Mouse (Mus musculus): ENCODE data around the gene Anxa2. TPM values are rescaled to one million over a fixed set of nuclear protein-coding genes. Genes with fewer than 3 reads are reported as not detected.

The Anxa2 gene
- total and polyA plus RNA-seq, 3 experiments: 7.3 to 56.9 (median 27.3) TPM

GRCm38 (mm10) chr9:69508016-69508415 lies 54.6 kb downstream of the Anxa2 start:
- peaks cover 26% of the 10 kb centered on the region for H3K27me3 ChIP-seq (ENCODE audit: insufficient read depth, low read length)
- DNase-seq (ENCODE audit: low spot score): no peak
- no peaks in the 10 kb centered on the region for H3K4me1 ChIP-seq (ENCODE audit: insufficient read depth, low read depth, low read length)
- H3K9me3 ChIP-seq (replicated peaks): no peaks in the 10 kb centered on the region
- no peak overlapping the region for H3K4me3 ChIP-seq (ENCODE audit: low read depth, low read length)
- TF ChIP-seq POLR2AphosphoS5 (IDR thresholded peaks at IDR 0.05; ENCODE audit: insufficient replicate concordance, low read depth, low read length) (no peak), GATA1 (IDR thresholded peaks at IDR 0.05; ENCODE audit: borderline replicate concordance, low read length) (no peak), TAL1 (conservative IDR thresholded peaks at IDR 0.05; ENCODE audit: low read depth, low read length) (no peak), CTCF (IDR thresholded peaks at IDR 0.05; ENCODE audit: low read depth, low read length) (no peak), GATA2 (IDR thresholded peaks at IDR 0.05; ENCODE audit: borderline replicate concordance, low read depth, low read length) (no peak)
- no peak for ATAC-seq (ENCODE audit: extremely low read depth, insufficient number of reproducible peaks, low FRiP score, poor library complexity, severe bottlenecking)
- H3K36me3 ChIP-seq (replicated peaks): no peaks in the 10 kb centered on the region

DNA sequence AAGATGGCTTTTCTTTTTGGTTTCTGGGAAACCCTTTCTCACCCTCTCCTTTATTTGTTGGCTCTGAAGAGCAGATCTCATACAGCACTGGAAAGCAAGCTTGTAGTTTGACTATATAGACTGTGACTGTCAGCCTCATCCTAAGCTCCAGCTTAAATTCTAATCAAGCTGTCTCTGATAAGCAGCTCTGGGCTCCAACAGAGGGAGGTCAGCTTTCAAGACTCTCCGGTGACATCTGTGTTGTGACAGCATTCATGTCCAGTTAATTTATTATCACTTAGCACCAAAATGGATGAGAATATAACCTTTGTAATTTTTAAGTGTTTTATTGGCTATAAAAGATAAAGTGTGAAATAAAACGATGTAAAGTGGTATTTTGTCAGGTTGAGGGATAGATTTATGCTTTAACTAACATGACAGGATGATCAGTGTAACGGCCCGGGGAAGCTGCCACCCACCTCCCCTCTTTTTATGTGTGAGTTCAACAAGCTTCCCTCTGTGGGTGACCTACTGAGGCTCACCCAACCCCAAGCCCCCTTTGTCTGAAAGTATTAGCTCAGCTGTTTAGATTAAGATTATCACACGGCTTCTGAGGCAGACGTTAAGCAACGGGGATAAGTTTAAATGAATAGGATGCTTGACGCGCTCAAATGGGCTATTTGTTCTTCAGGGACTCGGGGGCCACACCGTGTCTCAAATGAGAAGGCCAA lies 58.6 kb downstream of the Anxa2 start:
- ATAC-seq (ENCODE audit: extremely low read depth, insufficient number of reproducible peaks, low FRiP score, poor library complexity, severe bottlenecking): no peak
- H3K27me3 ChIP-seq (ENCODE audit: insufficient read depth, low read length): peaks cover 11% of the 10 kb centered on the region
- no peaks in the 10 kb centered on the region for H3K4me1 ChIP-seq (ENCODE audit: insufficient read depth, low read depth, low read length)
- no peaks in the 10 kb centered on the region for H3K36me3 ChIP-seq (replicated peaks)
- H3K9me3 ChIP-seq (replicated peaks): no peaks in the 10 kb centered on the region
- no peak overlapping the region for H3K4me3 ChIP-seq (ENCODE audit: low read depth, low read length)
- TF ChIP-seq GATA1 (IDR thresholded peaks at IDR 0.05; ENCODE audit: borderline replicate concordance, low read length) (no peak), POLR2AphosphoS5 (IDR thresholded peaks at IDR 0.05; ENCODE audit: insufficient replicate concordance, low read depth, low read length) (no peak), CTCF (IDR thresholded peaks at IDR 0.05; ENCODE audit: low read depth, low read length) (no peak), GATA2 (IDR thresholded peaks at IDR 0.05; ENCODE audit: borderline replicate concordance, low read depth, low read length) (no peak), TAL1 (conservative IDR thresholded peaks at IDR 0.05; ENCODE audit: low read depth, low read length) (no peak)
- no peak for DNase-seq (ENCODE audit: low spot score)

DNA sequence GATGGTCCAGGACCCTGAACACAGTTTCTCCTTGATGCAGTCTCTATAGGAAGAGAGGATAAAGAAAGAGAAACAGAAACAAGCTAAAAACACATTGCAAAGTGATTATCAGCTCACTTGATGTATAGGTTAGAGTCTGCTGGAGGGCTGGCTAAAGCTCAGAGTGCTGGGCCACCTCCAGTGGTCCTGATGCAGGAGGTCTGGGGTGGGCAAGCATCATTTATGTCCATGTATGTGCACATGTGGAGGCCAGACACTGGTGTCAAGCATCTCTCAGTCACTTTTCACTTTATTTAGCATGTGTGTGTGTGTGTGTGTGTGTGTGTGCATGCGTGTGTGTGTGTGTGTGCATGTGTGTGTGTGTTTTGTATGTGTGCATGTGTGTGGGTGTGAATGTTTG lies 59.3 kb downstream of the Anxa2 start:
- Histone ChIP-seq H3K27me3 (ENCODE audit: insufficient read depth, low read length) (peaks cover 5% of the 10 kb centered on the region; the same call in 1 of the 2 replicates), H3K36me3 (replicated peaks) (no peaks in the 10 kb centered on the region), H3K9me3 (replicated peaks) (no peaks in the 10 kb centered on the region), H3K4me1 (ENCODE audit: insufficient read depth, low read depth, low read length) (no peaks in the 10 kb centered on the region), H3K4me3 (ENCODE audit: low read depth, low read length) (no peak overlapping the region)
- ATAC-seq (ENCODE audit: extremely low read depth, insufficient number of reproducible peaks, low FRiP score, poor library complexity, severe bottlenecking): no peak
- no peak for DNase-seq (ENCODE audit: low spot score)
- no peak for TF ChIP-seq GATA1 (IDR thresholded peaks at IDR 0.05; ENCODE audit: borderline replicate concordance, low read length)
- TF ChIP-seq CTCF (IDR thresholded peaks at IDR 0.05; ENCODE audit: low read depth, low read length): no peak
- no peak for TF ChIP-seq GATA2 (IDR thresholded peaks at IDR 0.05; ENCODE audit: borderline replicate concordance, low read depth, low read length)
- TF ChIP-seq POLR2AphosphoS5 (IDR thresholded peaks at IDR 0.05; ENCODE audit: insufficient replicate concordance, low read depth, low read length): no peak
- no peak for TF ChIP-seq TAL1 (conservative IDR thresholded peaks at IDR 0.05; ENCODE audit: low read depth, low read length)

DNA sequence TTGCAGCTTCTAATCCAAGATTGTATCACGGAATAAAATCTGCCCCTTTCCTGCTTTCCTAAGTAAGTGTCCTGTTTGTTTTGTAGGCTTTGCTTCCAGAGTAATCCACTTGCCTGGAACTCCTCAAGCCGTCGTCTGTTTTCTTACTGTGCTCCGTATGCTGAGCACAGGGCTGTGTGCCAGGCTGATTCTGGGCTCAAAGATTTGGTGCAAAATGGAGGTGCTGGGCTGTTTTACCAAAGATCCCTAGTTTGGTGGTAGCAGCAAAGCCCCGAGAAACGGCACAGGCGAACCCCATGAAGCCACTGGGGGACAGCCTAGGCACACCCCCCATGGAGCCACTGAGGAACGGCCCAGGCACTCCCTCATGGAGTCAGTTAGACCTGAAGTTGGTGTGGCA lies 60.8 kb downstream of the Anxa2 start:
- TF ChIP-seq TAL1 (conservative IDR thresholded peaks at IDR 0.05; ENCODE audit: low read depth, low read length) (no peak), GATA2 (IDR thresholded peaks at IDR 0.05; ENCODE audit: borderline replicate concordance, low read depth, low read length) (no peak), GATA1 (IDR thresholded peaks at IDR 0.05; ENCODE audit: borderline replicate concordance, low read length) (no peak), CTCF (IDR thresholded peaks at IDR 0.05; ENCODE audit: low read depth, low read length) (no peak)
- Histone ChIP-seq H3K4me1 (ENCODE audit: insufficient read depth, low read depth, low read length) (no peaks in the 10 kb centered on the region), H3K36me3 (replicated peaks) (no peaks in the 10 kb centered on the region), H3K4me3 (ENCODE audit: low read depth, low read length) (no peak overlapping the region), H3K9me3 (replicated peaks) (no peaks in the 10 kb centered on the region), H3K27me3 (ENCODE audit: insufficient read depth, low read length) (peaks cover 3% of the 10 kb centered on the region; the same call in 1 of the 2 replicates)
- DNase-seq (ENCODE audit: low spot score) (no peak), ATAC-seq (ENCODE audit: extremely low read depth, insufficient number of reproducible peaks, low FRiP score, poor library complexity, severe bottlenecking) (no peak)

- H3K27me3 ChIP-seq (ENCODE audit: insufficient read depth, low read length): no peaks in the 10 kb centered on the region
- TF ChIP-seq POLR2AphosphoS5 (IDR thresholded peaks at IDR 0.05; ENCODE audit: insufficient replicate concordance, low read depth, low read length): no peak
- no peak for TF ChIP-seq GATA1 (IDR thresholded peaks at IDR 0.05; ENCODE audit: borderline replicate concordance, low read length)
- TF ChIP-seq TAL1 (conservative IDR thresholded peaks at IDR 0.05; ENCODE audit: low read depth, low read length): no peak
- TF ChIP-seq CTCF (IDR thresholded peaks at IDR 0.05; ENCODE audit: low read depth, low read length): no peak
- no peak for TF ChIP-seq GATA2 (IDR thresholded peaks at IDR 0.05; ENCODE audit: borderline replicate concordance, low read depth, low read length)
- H3K9me3 ChIP-seq (replicated peaks): no peaks in the 10 kb centered on the region
- no peak overlapping the region for H3K4me3 ChIP-seq (ENCODE audit: low read depth, low read length)
- ATAC-seq (ENCODE audit: extremely low read depth, insufficient number of reproducible peaks, low FRiP score, poor library complexity, severe bottlenecking): no peak
- no peaks in the 10 kb centered on the region for H3K36me3 ChIP-seq (replicated peaks)
- DNase-seq (ENCODE audit: low spot score): no peak
- H3K4me1 ChIP-seq (ENCODE audit: insufficient read depth, low read depth, low read length): no peaks in the 10 kb centered on the region
Observed at GRCm38 (mm10) chr9:69515416-69515815, 62.0 kb downstream of the Anxa2 start.

GRCm38 (mm10) chr9:69517387-69518035 lies 64.1 kb downstream of the Anxa2 start:
- no peak for DNase-seq (ENCODE audit: low spot score)
- Histone ChIP-seq H3K36me3 (replicated peaks) (no peaks in the 10 kb centered on the region), H3K4me1 (ENCODE audit: insufficient read depth, low read depth, low read length) (no peaks in the 10 kb centered on the region; the same call in 1 of the 2 replicates), H3K27me3 (ENCODE audit: insufficient read depth, low read length) (peaks cover 4% of the 10 kb centered on the region; the same call in 1 of the 2 replicates), H3K9me3 (replicated peaks) (no peaks in the 10 kb centered on the region), H3K4me3 (ENCODE audit: low read depth, low read length) (no peak overlapping the region)
- TF ChIP-seq POLR2AphosphoS5 (IDR thresholded peaks at IDR 0.05; ENCODE audit: insufficient replicate concordance, low read depth, low read length): no peak
- ATAC-seq (ENCODE audit: extremely low read depth, insufficient number of reproducible peaks, low FRiP score, poor library complexity, severe bottlenecking): no peak

Other genes with a start within 250 kb of the Anxa2 start
- 44.6 and 44.9 TPM in 2 replicates for gene Ice2, start 55.7 kb upstream of the Anxa2 start, total RNA-seq (2014; fragmentation: Nextera tagmentation)
- gene Ice2, start 55.7 kb upstream of the Anxa2 start, total RNA-seq (2017): 22.8 and 29.1 TPM in 2 replicates
- 0.99 TPM in 2 replicates for gene Ice2, start 55.7 kb upstream of the Anxa2 start, polyA plus RNA-seq (2012)

Data from G1E (cell line).